Mouse (Mus musculus) kidney, adult 2 months (tissue): ENCODE results near the gene Klhl7. TPM values are rescaled to one million over a fixed set of nuclear protein-coding genes. Genes with fewer than 3 reads are reported as not detected.
A peak's percentile ranks its signal among the peaks of the same experiment; 100 is the strongest.

Source experiments
- DNase-seq: peaks from one replicate; pipeline ENCODE4 v3.0.0; 2021
- H3K27ac ChIP-seq: fragments of 200-500 bp; 2 replicates; pipeline ENCODE4 v1.5.1; 2012; ENCODE audit warnings: low read depth, low read length, control low read depth, inconsistent platforms; ENCODE audit not compliant: insufficient read depth
- H3K27me3 ChIP-seq: fragments of 200-500 bp; replicated peaks from 2 replicates; pipeline ENCODE4 v1.6.1; 2012; ENCODE audit warnings: mild to moderate bottlenecking, moderate library complexity, low read length, inconsistent platforms; ENCODE audit not compliant: control insufficient read depth, insufficient read depth
- H3K36me3 ChIP-seq: fragments of 200-500 bp; 2 replicates; pipeline ENCODE4 v1.6.1; 2012; ENCODE audit warnings: mild to moderate bottlenecking, moderate library complexity, low read length, inconsistent platforms; ENCODE audit not compliant: control insufficient read depth, insufficient read depth
- H3K4me1 ChIP-seq: fragments of 200-500 bp; 2 replicates; pipeline ENCODE4 v1.6.1; 2011; ENCODE audit warnings: low read length; ENCODE audit not compliant: control insufficient read depth, insufficient read depth
- H3K4me3 ChIP-seq: fragments of 200-500 bp; 2 replicates; pipeline ENCODE4 v1.5.1; 2011; ENCODE audit warnings: mild to moderate bottlenecking, low read depth, low read length, control low read depth; ENCODE audit not compliant: insufficient read depth
- CTCF ChIP-seq: fragments of 200-500 bp; conservative IDR thresholded peaks from 2 replicates; pipeline ENCODE4 v1.5.1; 2011; ENCODE audit warnings: low read depth, mild to moderate bottlenecking, control low read depth, low read length, moderate library complexity, mixed read lengths; ENCODE audit not compliant: insufficient read depth, insufficient read length
- POLR2A ChIP-seq: fragments of 200-500 bp; IDR thresholded peaks from one replicate; pipeline ENCODE4 v1.6.1; 2011; ENCODE audit warnings: low read depth, low read length, control low read depth
- WGBS: fragments of 180-500 bp; shearing (Covaris S2); methylation state at CpG from one replicate; pipeline ENCODE4 v1.1.7; 2018; 5-methylcytosine and 5-hydroxymethylcytosine counted together
- polyA plus RNA-seq: library from polyadenylated mRNA; depleted of rRNA; stranded (reverse); fragments of >200 nt; gene quantifications from 2 replicates; pipeline ENCODE4 v1.2.3, GENCODE M21; 2012; rRNA removed

The Klhl7 gene
- polyA plus RNA-seq, result 6.5 and 7.7 TPM in 2 replicates

GRCm38 (mm10) chr5:24100106-24100809 lies at the start of gene Klhl7:
Gene Klhl7 (plus strand): TSS chr5:24100605.
- Histone ChIP-seq H3K4me3 (peak within 1 kb of the TSS; percentile 74), H3K27me3 (no peaks in the 10 kb centered on the region), H3K4me1 (peaks cover 18% of the 10 kb centered on the region; the same call in 1 of the 2 replicates), H3K36me3 (no peaks in the 10 kb centered on the region), H3K27ac (peak within 1 kb of the TSS; percentile 49)
- TF ChIP-seq POLR2A (peak; percentile 67), CTCF (no peak)
- DNase-seq, result peak; percentile 88
- WGBS, result 1% methylated on average over 47 of the region's 47 CpGs

GRCm38 (mm10) chr5:24051755-24052675 lies 48.4 kb upstream of the Klhl7 start:
- Histone ChIP-seq H3K4me3 (no peak overlapping the region), H3K4me1 (no peaks in the 10 kb centered on the region; the same call in 1 of the 2 replicates), H3K27me3 (no peaks in the 10 kb centered on the region), H3K36me3 (no peaks in the 10 kb centered on the region), H3K27ac (no peak overlapping the region)
- TF ChIP-seq CTCF (no peak), POLR2A (no peak)
- no peak for DNase-seq
- 71% methylated on average over 16 of the region's 16 CpGs for WGBS

GRCm38 (mm10) chr5:24053245-24054190 lies 46.9 kb upstream of the Klhl7 start:
- H3K27ac ChIP-seq, result no peak overlapping the region

GRCm38 (mm10) chr5:24054382-24054781 lies 46.0 kb upstream of the Klhl7 start:
- DNase-seq, result no peak
- WGBS, result 92% methylated on average over 3 of the region's 3 CpGs
- H3K27me3 ChIP-seq, result no peaks in the 10 kb centered on the region
- no peaks in the 10 kb centered on the region for H3K36me3 ChIP-seq
- no peaks in the 10 kb centered on the region; the same call in 1 of the 2 replicates for H3K4me1 ChIP-seq
- no peak for TF ChIP-seq POLR2A
- no peak for TF ChIP-seq CTCF
- H3K4me3 ChIP-seq, result no peak overlapping the region
- H3K27ac ChIP-seq, result no peak overlapping the region

More at GRCm38 (mm10) chr5:24053245-24054190, 46.9 kb upstream of the Klhl7 start:
- DNase-seq, result peak; percentile 44
- no peak overlapping the region for H3K4me3 ChIP-seq
- H3K4me1 ChIP-seq, result no peaks in the 10 kb centered on the region; the same call in 1 of the 2 replicates
- no peaks in the 10 kb centered on the region for H3K36me3 ChIP-seq
- TF ChIP-seq POLR2A, result no peak
- TF ChIP-seq CTCF, result no peak
- H3K27me3 ChIP-seq, result no peaks in the 10 kb centered on the region
- WGBS, result 32% methylated on average over 9 of the region's 9 CpGs

- TF ChIP-seq CTCF (no peak), POLR2A (no peak)
- 85% methylated on average over 2 of the region's 2 CpGs for WGBS
- Histone ChIP-seq H3K27ac (no peak overlapping the region), H3K4me1 (no peaks in the 10 kb centered on the region; the same call in 1 of the 2 replicates), H3K27me3 (no peaks in the 10 kb centered on the region), H3K4me3 (no peak overlapping the region), H3K36me3 (no peaks in the 10 kb centered on the region)
- DNase-seq, result no peak
Measured at GRCm38 (mm10) chr5:24056865-24057264, 43.5 kb upstream of the Klhl7 start.

- no peak for TF ChIP-seq POLR2A
- peak; percentile 31 for TF ChIP-seq CTCF
Measured at GRCm38 (mm10) chr5:24057592-24057991, 42.8 kb upstream of the Klhl7 start.

More at GRCm38 (mm10) chr5:24057592-24057991, 42.8 kb upstream of the Klhl7 start:
- H3K27me3 ChIP-seq, result no peaks in the 10 kb centered on the region
- no peak for DNase-seq
- H3K36me3 ChIP-seq, result no peaks in the 10 kb centered on the region
- no peaks in the 10 kb centered on the region; the same call in 1 of the 2 replicates for H3K4me1 ChIP-seq
- H3K27ac ChIP-seq, result no peak overlapping the region
- no peak overlapping the region for H3K4me3 ChIP-seq
- WGBS, result 84% methylated on average over 3 of the region's 3 CpGs
